Mouse (Mus musculus): Measurements from ENCODE around the gene Atg2b.

- TF ChIP-seq CHD2 (IDR thresholded peaks at IDR 0.05; ENCODE audit: low read length) (no peak), GABPA (IDR thresholded peaks at IDR 0.05; ENCODE audit: low read depth, low read length) (no peak), CTCF (IDR thresholded peaks at IDR 0.05 in 2 of 3, conservative IDR thresholded peaks at IDR 0.05 in 1 of 3; ENCODE audit: control insufficient read depth in 1 of 3, insufficient read depth in 1 of 3, low read depth in 2 of 3, low read length in 3 of 3, poor library complexity in 1 of 3, severe bottlenecking in 1 of 3) (no peak), CHD1 (IDR thresholded peaks at IDR 0.05; ENCODE audit: low read depth, low read length) (no peak), ELF1 (IDR thresholded peaks at IDR 0.05; ENCODE audit: low read depth, low read length) (no peak), POLR2A (IDR thresholded peaks at IDR 0.05; ENCODE audit: control insufficient read depth in 1 of 2, insufficient read depth in 1 of 2, low read depth in 1 of 2, low read length in 2 of 2, poor library complexity in 1 of 2) (no peak)
These were observed 29.2 kb downstream of the Atg2b start for GRCm38 (mm10) chr12:105655850-105656249.

Data from MEL (cell line).